Mouse (Mus musculus): ENCODE data around the gene Rgl1. TPM values are rescaled to one million over a fixed set of nuclear protein-coding genes. Genes with fewer than 3 reads are reported as not detected.

Gene Rgl1
- polyA plus RNA-seq, 2 experiments from 2014 or later: 0.09 to 0.19 TPM

DNA sequence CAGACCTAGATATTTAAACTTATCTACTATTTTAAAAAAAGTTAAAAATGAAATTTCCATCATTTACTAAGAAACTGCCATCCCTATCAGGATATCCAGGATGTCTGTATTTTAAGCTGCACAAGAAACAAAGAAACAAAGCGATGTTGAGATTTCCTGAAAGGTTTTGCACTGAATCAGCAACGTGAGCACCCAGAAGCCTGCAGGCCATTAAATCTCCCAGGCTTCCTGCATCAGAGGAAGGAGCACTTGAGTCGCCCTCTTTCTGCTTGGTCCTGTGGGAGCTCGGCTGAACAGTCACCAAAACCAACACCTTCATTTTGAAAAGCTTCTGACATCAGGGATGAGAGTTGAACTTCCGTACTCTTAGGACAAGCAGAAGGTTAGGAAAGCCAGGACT, 187.2 kb downstream of the Rgl1 start:
- no peak for ATAC-seq

- ATAC-seq: no peak
Measured at GRCm38 (mm10) chr1:152578108-152578721, 187.9 kb downstream of the Rgl1 start.

GRCm38 (mm10) chr1:152576614-152577144, 189.5 kb downstream of the Rgl1 start:
- no peak for ATAC-seq

GRCm38 (mm10) chr1:152575096-152575495, 191.1 kb downstream of the Rgl1 start:
- ATAC-seq: no peak

DNA sequence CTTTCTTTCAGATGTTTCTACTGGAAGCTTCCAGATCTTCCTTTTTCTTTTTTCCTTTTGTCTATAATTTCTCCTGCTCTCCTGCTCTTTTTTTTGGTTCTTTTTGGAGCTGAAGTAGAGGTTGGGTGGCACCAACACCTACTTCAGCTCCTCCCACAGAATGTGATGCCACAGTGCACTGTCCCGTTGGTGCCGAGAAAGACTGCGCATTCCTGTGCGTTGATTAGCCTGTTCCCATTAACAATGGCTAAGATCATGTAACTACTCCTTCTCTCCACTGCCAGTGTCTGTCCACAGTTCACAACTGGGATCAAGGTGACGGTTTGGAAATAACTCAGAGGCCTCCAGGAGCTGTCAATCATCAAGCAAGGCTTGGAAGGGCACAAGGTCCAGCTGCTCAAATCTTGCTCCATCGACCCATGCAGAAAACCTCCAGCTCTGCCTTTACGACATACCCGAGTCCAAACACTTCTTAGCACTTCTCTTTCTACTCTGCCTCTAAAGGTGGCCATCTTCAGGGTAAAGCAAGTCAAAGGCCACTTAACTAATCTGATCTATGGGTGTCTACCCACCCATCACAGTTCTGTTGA, 192.6 kb downstream of the Rgl1 start:
- ATAC-seq: no peak

DNA sequence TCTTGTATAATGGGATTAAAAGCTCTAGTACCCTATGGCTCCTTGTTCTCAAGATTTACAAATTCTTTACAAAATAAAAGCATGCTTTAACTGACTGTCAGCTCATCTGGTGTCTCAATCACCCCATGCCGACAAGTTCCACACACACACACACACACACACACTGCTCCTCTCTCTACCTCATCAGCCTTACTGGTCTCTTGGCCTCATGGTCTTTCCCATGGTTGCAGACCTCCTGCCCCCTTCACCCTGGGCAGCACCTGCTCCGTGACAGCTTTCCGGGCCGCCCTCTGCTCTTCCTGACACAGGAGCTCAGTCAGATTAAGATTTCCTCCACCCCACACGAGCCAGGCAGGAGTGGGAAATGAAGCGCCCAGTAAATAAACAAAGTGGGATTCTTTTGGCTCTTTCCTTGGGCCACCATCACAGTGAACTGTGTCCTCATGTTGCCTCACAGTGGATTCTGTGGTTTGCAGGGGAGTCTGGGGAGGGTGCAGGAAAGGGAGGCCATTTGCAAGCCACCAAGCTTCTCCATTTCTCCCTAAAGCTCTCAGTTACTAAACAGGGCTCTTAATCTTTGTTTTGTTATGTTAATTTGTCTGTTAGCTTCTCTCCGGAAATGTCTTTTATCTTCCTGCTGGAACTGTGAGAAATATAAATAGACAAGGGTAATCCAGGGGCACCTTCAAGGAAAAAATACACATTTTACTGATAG, 193.2 kb downstream of the Rgl1 start:
- ATAC-seq: no peak

- no peak for ATAC-seq
Measured at GRCm38 (mm10) chr1:152571340-152571739, 194.8 kb downstream of the Rgl1 start.

DNA sequence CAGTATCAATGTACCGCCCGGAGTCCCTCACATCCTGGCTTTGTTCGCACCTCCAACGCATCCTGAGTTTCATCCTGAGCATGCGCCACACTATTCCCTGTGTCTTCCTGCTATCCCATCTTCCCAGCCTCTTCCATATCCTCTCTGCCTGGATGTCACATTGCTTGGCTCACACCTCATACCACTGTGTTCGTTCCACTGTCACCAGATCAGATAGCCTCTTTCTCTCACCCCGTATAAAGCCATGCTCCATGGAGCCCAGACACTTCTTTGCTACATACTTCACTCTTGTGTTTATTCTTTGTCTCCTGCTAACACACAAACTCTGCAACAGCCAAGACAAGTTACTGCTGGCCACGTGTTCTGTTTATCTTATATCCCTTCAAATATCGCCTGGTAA, 195.5 kb downstream of the Rgl1 start:
- no peak for ATAC-seq

DNA sequence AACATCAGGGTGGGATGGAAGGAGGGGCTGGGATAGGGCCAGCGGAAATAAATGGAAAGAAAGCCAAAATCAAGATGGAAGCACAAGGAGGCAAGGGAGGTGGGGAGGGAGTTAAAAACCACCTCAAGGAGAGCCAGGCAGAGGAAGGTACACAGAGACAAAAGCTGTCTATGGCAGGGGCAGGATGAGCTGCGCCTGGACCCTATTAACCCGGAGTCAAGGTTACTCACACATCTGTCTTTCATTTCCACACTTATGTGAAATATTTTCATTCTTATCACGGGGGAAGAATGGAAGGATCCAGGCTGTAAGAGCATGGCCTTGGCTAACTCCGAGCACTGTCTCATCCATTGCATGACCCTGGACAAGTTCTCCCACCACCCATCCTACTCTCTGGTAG, 202.9 kb downstream of the Rgl1 start:
- ATAC-seq: no peak

GRCm38 (mm10) chr1:152562877-152563276, 203.3 kb downstream of the Rgl1 start:
- no peak for ATAC-seq

GRCm38 (mm10) chr1:152560477-152560876, 205.7 kb downstream of the Rgl1 start:
- ATAC-seq: no peak

GRCm38 (mm10) chr1:152556576-152557281, 209.4 kb downstream of the Rgl1 start:
- no peak for ATAC-seq

DNA sequence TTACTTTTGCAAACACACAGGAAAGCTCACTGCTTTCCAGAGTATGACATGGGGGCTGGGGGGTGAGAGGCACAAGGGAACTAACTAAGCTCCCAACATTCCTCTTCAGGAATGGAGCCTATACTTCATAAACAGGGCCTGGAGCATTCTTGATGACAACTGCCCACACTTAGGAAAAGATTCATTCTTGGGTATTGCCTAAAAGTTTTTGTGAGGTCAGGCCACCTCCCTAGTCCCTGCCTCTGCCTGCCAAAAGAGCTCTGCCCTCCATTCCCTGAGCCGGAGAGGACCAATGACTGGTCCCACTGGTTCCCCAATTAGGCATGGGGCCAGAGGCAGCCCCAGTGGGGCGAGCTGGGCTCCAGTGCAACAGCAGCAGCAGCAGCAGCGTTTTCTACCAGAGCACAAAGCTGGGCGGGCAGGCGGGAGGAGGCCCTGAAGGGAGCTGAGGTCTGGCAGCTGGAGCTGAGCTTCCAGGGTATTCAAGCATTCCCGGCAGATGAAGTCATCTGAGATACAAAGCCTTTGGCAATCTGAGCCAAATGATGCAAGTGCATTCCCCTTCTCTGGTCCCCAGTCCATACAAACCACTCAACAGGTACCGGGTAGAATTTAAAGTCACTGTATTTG, 210.1 kb downstream of the Rgl1 start:
- no peak for ATAC-seq

GRCm38 (mm10) chr1:152553912-152554547, 212.1 kb downstream of the Rgl1 start:
- no peak for ATAC-seq

DNA sequence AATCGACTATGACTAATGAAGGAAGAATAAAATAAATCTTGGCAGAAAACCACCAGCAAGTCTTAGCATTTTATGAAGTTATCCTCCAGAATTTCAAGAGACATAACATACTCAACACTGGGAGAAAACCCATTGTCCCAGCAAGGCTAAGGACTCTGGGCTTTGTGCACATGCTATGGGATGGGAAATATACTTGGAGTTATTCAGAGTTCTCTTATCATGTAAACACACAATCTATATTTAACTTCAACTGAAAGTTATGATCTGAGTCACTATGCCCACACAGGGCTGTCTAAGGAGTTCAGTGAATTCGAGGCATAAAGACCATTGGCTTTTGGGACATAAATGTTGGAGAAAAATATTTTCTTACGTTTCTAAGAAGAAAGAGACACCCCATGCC, 215.2 kb downstream of the Rgl1 start:
- ATAC-seq: no peak

GRCm38 (mm10) chr1:152550544-152550943, 215.6 kb downstream of the Rgl1 start:
- no peak for ATAC-seq

GRCm38 (mm10) chr1:152549061-152549738, 217.0 kb downstream of the Rgl1 start:
- no peak for ATAC-seq

DNA sequence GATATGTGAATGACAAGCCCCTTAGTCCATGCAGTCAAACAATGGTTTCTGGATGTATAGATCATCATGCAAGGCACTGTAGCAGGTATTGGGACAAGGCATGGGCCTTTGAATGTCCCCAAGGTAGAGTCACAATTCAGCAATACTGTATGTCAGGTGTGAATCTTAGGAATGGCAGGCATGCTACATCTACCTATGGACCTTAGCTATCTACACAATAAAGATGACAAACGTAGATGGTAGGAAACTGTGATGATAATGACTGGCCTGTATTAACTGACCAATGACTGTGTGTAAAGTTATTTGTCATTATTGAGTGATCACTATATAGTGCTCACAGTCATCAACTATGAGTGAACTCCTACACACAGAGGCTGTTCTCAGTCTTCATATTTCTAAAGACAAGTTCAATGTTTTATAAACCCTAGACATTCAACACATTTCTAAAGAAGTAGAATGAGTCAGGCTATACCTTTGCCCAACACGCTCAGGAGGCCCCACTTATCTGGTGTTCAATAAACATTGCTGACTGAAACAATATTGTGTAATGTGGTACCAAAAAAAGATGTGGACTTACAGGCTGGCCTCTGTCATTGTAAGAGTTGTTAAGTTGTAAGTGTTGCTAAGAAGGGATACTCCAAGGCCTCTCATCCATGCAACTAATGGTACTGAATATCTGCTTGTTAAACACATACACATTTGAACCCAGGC, 222.5 kb downstream of the Rgl1 start:
- ATAC-seq: no peak

GRCm38 (mm10) chr1:152542747-152543378, 223.3 kb downstream of the Rgl1 start:
- no peak for ATAC-seq

- ATAC-seq: no peak
Measured at GRCm38 (mm10) chr1:152540304-152540887, 225.8 kb downstream of the Rgl1 start.
